Comparison of ENCODE assay signal across 29 mouse cellular contexts in genomic region chr3:103810967-103811366, GRCm38 (mm10). TPM values are rescaled to one million over a fixed set of nuclear protein-coding genes. Genes with fewer than 3 reads are reported as not detected.
DNase-seq lines count a peak whose midpoint lies in the region; ATAC-seq and TF ChIP-seq lines count a peak whose summit lies in the region.
"Had no signal": no experiment of that assay in that cellular context is flagged by ENCODE, and none has a peak within 500 bp of the region (broad histone marks: within the 10 kb centered on the region; RNA-seq: fewer than 3 reads in every experiment).

No protein-coding gene starts in this region.

- no peak overlapping the region for H3K27ac ChIP-seq in heart, embryonic 12.5 days (ENCODE audit: poor library complexity, severe bottlenecking)
- peak overlapping the region; percentile 10; the same call in 1 of the 2 replicates for H3K27ac ChIP-seq in liver, embryonic 11.5 days (ENCODE audit: low read depth, low read length)
- H3K27ac ChIP-seq in liver, embryonic 16.5 days (ENCODE audit: low read length), result peak overlapping the region; percentile 83
- H3K27ac ChIP-seq in hindbrain, postnatal 0 days, result no peak overlapping the region
- H3K27ac ChIP-seq: hindbrain, embryonic 10.5 days; hindbrain, embryonic 15.5 days; kidney, postnatal 0 days; stomach, embryonic 15.5 days had no signal

- peak; percentile 56; the same call in 1 of the 2 replicates for ATAC-seq in heart, embryonic 12.5 days (ENCODE audit: insufficient number of reproducible peaks, low FRiP score)
- ATAC-seq in erythroblast, adult 5-6 weeks (replicated peaks; ENCODE audit: low FRiP score, poor library complexity, severe bottlenecking), result peak; percentile 45
- no peak for ATAC-seq in liver, embryonic 11.5 days (replicated peaks; ENCODE audit: low FRiP score)
- ATAC-seq in liver, embryonic 16.5 days (ENCODE audit: low read depth), result peak; percentile 22; the same call in 1 of the 2 replicates
- ATAC-seq in hindbrain, postnatal 0 days, result no peak
- ATAC-seq: forebrain, embryonic 14.5 days; midbrain, embryonic 16.5 days had no signal

- intact Hi-C loops in heart, postnatal 10 days (cut with DNase I), result loop anchor here (2.0 kb wide), 1 partner anchor 72 kb away; the partner anchor contains the start of genes Gm10964 and Olfml3

- DNase-seq in heart, postnatal 10 days, result no peak
- DNase-seq in liver, embryonic 11.5 days (ENCODE audit: low spot score), result no peak
- no peak for DNase-seq in adrenal gland, adult 8-10 months
- DNase-seq in hindbrain, postnatal 0 days (ENCODE audit: low spot score), result no peak
- DNase-seq: adrenal gland, adult 2 months; cerebellum, adult 2 months; cerebellum, postnatal 36 days; embryo, embryonic 11 days; gastrocnemius, postnatal 25 days; heart, adult 2 months; kidney, adult 18-20 months; kidney, postnatal 4 days; left cerebral cortex, postnatal 4 days; lung, embryonic 14.5 days; lung, postnatal 14 days; right cerebral cortex, postnatal 25 days had no signal

- H3K4me2 ChIP-seq in heart, embryonic 12.5 days, result 0 out of 2 replicates have a peak overlapping the region, but pooled peaks have one; percentile 5
- H3K4me2 ChIP-seq in liver, embryonic 11.5 days, result peak overlapping the region; percentile 62
- peak overlapping the region; percentile 76 for H3K4me2 ChIP-seq in liver, embryonic 16.5 days (ENCODE audit: low read depth, low read length)
- no peak overlapping the region for H3K4me2 ChIP-seq in hindbrain, postnatal 0 days (ENCODE audit: low read depth, low read length)

- no peak overlapping the region for H3K4me3 ChIP-seq in heart, embryonic 12.5 days
- peak overlapping the region; percentile 80; the same call in 1 of the 2 replicates for H3K4me3 ChIP-seq in liver, embryonic 11.5 days (ENCODE audit: low read depth, low read length)
- H3K4me3 ChIP-seq in liver, embryonic 16.5 days (ENCODE audit: low read depth, low read length), result peak overlapping the region; percentile 94
- no peak overlapping the region for H3K4me3 ChIP-seq in hindbrain, postnatal 0 days (ENCODE audit: low read length)

- peaks cover 11% of the 10 kb centered on the region for H3K4me1 ChIP-seq in heart, embryonic 12.5 days (replicated peaks)
- peaks cover 9% of the 10 kb centered on the region for H3K4me1 ChIP-seq in liver, embryonic 11.5 days (replicated peaks; ENCODE audit: control insufficient read depth, insufficient read depth, low read length)
- peaks cover 30% of the 10 kb centered on the region for H3K4me1 ChIP-seq in liver, embryonic 16.5 days (ENCODE audit: control insufficient read depth, low read depth, low read length)
- H3K4me1 ChIP-seq in hindbrain, postnatal 0 days (ENCODE audit: insufficient read depth, low read length), result peaks cover 15% of the 10 kb centered on the region
- H3K4me1 ChIP-seq: stomach, embryonic 15.5 days had no signal

- WGBS in heart, embryonic 12.5 days, result 80% methylated on average over 6 of the region's 6 CpGs
- 79% methylated on average over 6 of the region's 6 CpGs for WGBS in liver, embryonic 11.5 days
- WGBS in liver, embryonic 16.5 days (ENCODE audit: insufficient replicate concordance), result 58% methylated on average over 6 of the region's 6 CpGs
- 91% methylated on average over 6 of the region's 6 CpGs for WGBS in hindbrain, postnatal 0 days

- no peaks in the 10 kb centered on the region for H3K9me3 ChIP-seq in heart, embryonic 12.5 days (replicated peaks)
- no peaks in the 10 kb centered on the region for H3K9me3 ChIP-seq in liver, embryonic 11.5 days (ENCODE audit: control insufficient read depth, low read length)
- H3K9me3 ChIP-seq in liver, embryonic 16.5 days (replicated peaks; ENCODE audit: control insufficient read depth, low read length), result no peaks in the 10 kb centered on the region
- no peaks in the 10 kb centered on the region for H3K9me3 ChIP-seq in hindbrain, postnatal 0 days (ENCODE audit: low read length)
- H3K9me3 ChIP-seq: embryonic facial prominence, embryonic 13.5 days; hindbrain, embryonic 10.5 days; hindbrain, embryonic 15.5 days; stomach, embryonic 15.5 days had no signal

- peaks cover 24% of the 10 kb centered on the region for H3K36me3 ChIP-seq in heart, embryonic 12.5 days
- H3K36me3 ChIP-seq in liver, embryonic 11.5 days (ENCODE audit: control insufficient read depth, insufficient read depth, low read length), result peaks cover 14% of the 10 kb centered on the region; the same call in 1 of the 2 replicates
- H3K36me3 ChIP-seq in liver, embryonic 16.5 days (ENCODE audit: control insufficient read depth, insufficient read depth), result peaks cover 31% of the 10 kb centered on the region
- H3K36me3 ChIP-seq in hindbrain, postnatal 0 days (ENCODE audit: insufficient read depth, low read length), result peaks cover 7% of the 10 kb centered on the region; the same call in 1 of the 2 replicates

- H3K9ac ChIP-seq in heart, embryonic 12.5 days, result no peak overlapping the region
- H3K9ac ChIP-seq in liver, embryonic 11.5 days (ENCODE audit: low read depth, low read length), result no peak overlapping the region
- H3K9ac ChIP-seq in liver, embryonic 16.5 days (ENCODE audit: low read depth, low read length), result peak overlapping the region; percentile 37; the same call in 1 of the 2 replicates
- no peak overlapping the region for H3K9ac ChIP-seq in hindbrain, postnatal 0 days (replicated peaks; ENCODE audit: low read length)
- H3K9ac ChIP-seq: stomach, embryonic 15.5 days had no signal

- no peak for TF ChIP-seq CTCF in hindbrain, postnatal 0 days (IDR thresholded peaks at IDR 0.05; ENCODE audit: low read depth)

- no peaks in the 10 kb centered on the region for H3K27me3 ChIP-seq in heart, embryonic 12.5 days (replicated peaks)
- no peaks in the 10 kb centered on the region for H3K27me3 ChIP-seq in liver, embryonic 11.5 days (replicated peaks; ENCODE audit: control insufficient read depth, insufficient read depth, low read length)
- H3K27me3 ChIP-seq in liver, embryonic 16.5 days (ENCODE audit: control insufficient read depth, insufficient read depth, low read depth, low read length), result no peaks in the 10 kb centered on the region
- no peaks in the 10 kb centered on the region for H3K27me3 ChIP-seq in hindbrain, postnatal 0 days (ENCODE audit: insufficient read depth, low read length)
- H3K27me3 ChIP-seq: embryonic facial prominence, embryonic 13.5 days; hindbrain, embryonic 15.5 days; stomach, embryonic 15.5 days had no signal

RNA-seq across cellular contexts. Expression of gene Gm43064, which starts 1.6 kb away (rescaled TPM):
- 0.12 and 0.27 TPM in 2 replicates for polyA plus RNA-seq in heart, embryonic 12.5 days (2016; fragmentation: Nextera tagmentation; extraction: Ambion mirVana)
- not detected for total RNA-seq in heart, postnatal 10 days (2021)
- total RNA-seq in erythroblast, adult 5-6 weeks (2015; ENCODE audit: low replicate concordance), result 11.5 and 30.2 TPM in 2 replicates
- total RNA-seq in erythroblast, adult 5-6 weeks (2017; ENCODE audit: low replicate concordance), result 4.9 and 28.2 TPM in 2 replicates
- 0.75 TPM in 1 of 2 replicates, not detected in the other for polyA plus RNA-seq in liver, embryonic 11.5 days (2014; fragmentation: Nextera tagmentation; extraction: Ambion mirVana)
- 0.70 and 1.1 TPM in 2 replicates for polyA plus RNA-seq in liver, embryonic 16.5 days (2015; fragmentation: Nextera tagmentation; extraction: Ambion mirVana)
- total RNA-seq in adrenal gland, adult 8-10 months (2022), result not detected
- total RNA-seq in hindbrain, postnatal 0 days (2014; rRNA removed), result 1.1 and 1.9 TPM in 2 replicates
- 0.24 TPM in 1 of 2 replicates, not detected in the other for polyA plus RNA-seq in hindbrain, postnatal 0 days (2015; fragmentation: Nextera tagmentation; extraction: Ambion mirVana)
- total RNA-seq: adrenal gland, postnatal 4 days; left cerebral cortex, postnatal 4 days; neutrophil, adult 5-6 weeks had no signal
- polyA plus RNA-seq: adrenal gland, adult 2 months; heart, adult 2 months had no signal

RNA-seq across cellular contexts. Expression of gene Ap4b1, which starts 1.6 kb away (rescaled TPM):
- 16.2 and 16.5 TPM in 2 replicates for polyA plus RNA-seq in heart, embryonic 12.5 days (2016; fragmentation: Nextera tagmentation; extraction: Ambion mirVana)
- total RNA-seq in heart, postnatal 10 days (2021), result 10 to 100 TPM; 11.5 to 14.0 TPM
- total RNA-seq in erythroblast, adult 5-6 weeks (2015; ENCODE audit: low replicate concordance), result 56.9 and 81.1 TPM in 2 replicates
- 82.4 and 103 TPM in 2 replicates for total RNA-seq in erythroblast, adult 5-6 weeks (2017; ENCODE audit: low replicate concordance)
- polyA plus RNA-seq in liver, embryonic 11.5 days (2014; fragmentation: Nextera tagmentation; extraction: Ambion mirVana), result 20.8 and 23.9 TPM in 2 replicates
- 15.2 and 15.9 TPM in 2 replicates for polyA plus RNA-seq in liver, embryonic 16.5 days (2015; fragmentation: Nextera tagmentation; extraction: Ambion mirVana)
- 10 to 100 TPM; 18.0 to 21.1 (median 20.2) TPM for total RNA-seq in adrenal gland, adult 8-10 months (2022)
- 16.1 and 25.8 TPM in 2 replicates for total RNA-seq in hindbrain, postnatal 0 days (2014; rRNA removed)
- 16.4 and 20.1 TPM in 2 replicates for polyA plus RNA-seq in hindbrain, postnatal 0 days (2015; fragmentation: Nextera tagmentation; extraction: Ambion mirVana)

RNA-seq across cellular contexts. Expression of gene Dclre1b, which starts 1.7 kb away (rescaled TPM):
- polyA plus RNA-seq in heart, embryonic 12.5 days (2016; fragmentation: Nextera tagmentation; extraction: Ambion mirVana), result 18.1 and 19.8 TPM in 2 replicates
- 10 to 100 TPM; 12.4 to 13.5 TPM for total RNA-seq in heart, postnatal 10 days (2021)
- 22.5 and 24.5 TPM in 2 replicates for total RNA-seq in erythroblast, adult 5-6 weeks (2015; ENCODE audit: low replicate concordance)
- 14.1 and 19.1 TPM in 2 replicates for total RNA-seq in erythroblast, adult 5-6 weeks (2017; ENCODE audit: low replicate concordance)
- 35.1 and 36.8 TPM in 2 replicates for polyA plus RNA-seq in liver, embryonic 11.5 days (2014; fragmentation: Nextera tagmentation; extraction: Ambion mirVana)
- 24.1 and 28.5 TPM in 2 replicates for polyA plus RNA-seq in liver, embryonic 16.5 days (2015; fragmentation: Nextera tagmentation; extraction: Ambion mirVana)
- total RNA-seq in adrenal gland, adult 8-10 months (2022), result 10 to 100 TPM; 11.2 to 14.7 (median 14.1) TPM
- total RNA-seq in hindbrain, postnatal 0 days (2014; rRNA removed), result 3.0 and 7.9 TPM in 2 replicates
- polyA plus RNA-seq in hindbrain, postnatal 0 days (2015; fragmentation: Nextera tagmentation; extraction: Ambion mirVana), result 15.4 and 19.1 TPM in 2 replicates

RNA-seq across cellular contexts. Expression of gene Hipk1, which starts 19.6 kb away (rescaled TPM):
- polyA plus RNA-seq in heart, embryonic 12.5 days (2016; fragmentation: Nextera tagmentation; extraction: Ambion mirVana), result 13.5 and 14.9 TPM in 2 replicates
- total RNA-seq in heart, postnatal 10 days (2021), result 100 to 1,000 TPM; 102 to 117 TPM
- 491 and 663 TPM in 2 replicates for total RNA-seq in erythroblast, adult 5-6 weeks (2015; ENCODE audit: low replicate concordance)
- total RNA-seq in erythroblast, adult 5-6 weeks (2017; ENCODE audit: low replicate concordance), result 744 and 752 TPM in 2 replicates
- 15.5 and 15.7 TPM in 2 replicates for polyA plus RNA-seq in liver, embryonic 11.5 days (2014; fragmentation: Nextera tagmentation; extraction: Ambion mirVana)
- 15.3 and 16.4 TPM in 2 replicates for polyA plus RNA-seq in liver, embryonic 16.5 days (2015; fragmentation: Nextera tagmentation; extraction: Ambion mirVana)
- 100 to 1,000 TPM; 103 to 160 (median 130) TPM for total RNA-seq in adrenal gland, adult 8-10 months (2022)
- total RNA-seq in hindbrain, postnatal 0 days (2014; rRNA removed), result 52.6 and 59.3 TPM in 2 replicates
- 8.1 and 8.4 TPM in 2 replicates for polyA plus RNA-seq in hindbrain, postnatal 0 days (2015; fragmentation: Nextera tagmentation; extraction: Ambion mirVana)

RNA-seq across cellular contexts. Expression of gene Bcl2l15, which starts 21.4 kb away (rescaled TPM):
- polyA plus RNA-seq in heart, embryonic 12.5 days (2016; fragmentation: Nextera tagmentation; extraction: Ambion mirVana), result 0.10 and 0.32 TPM in 2 replicates
- under 1 TPM in 1 of 2 experiments, not detected in 1; 0.32 TPM for total RNA-seq in heart, postnatal 10 days (2021)
- 26.8 and 28.8 TPM in 2 replicates for total RNA-seq in erythroblast, adult 5-6 weeks (2015; ENCODE audit: low replicate concordance)
- 38.9 and 50.0 TPM in 2 replicates for total RNA-seq in erythroblast, adult 5-6 weeks (2017; ENCODE audit: low replicate concordance)
- 0.63 and 1.2 TPM in 2 replicates for polyA plus RNA-seq in liver, embryonic 11.5 days (2014; fragmentation: Nextera tagmentation; extraction: Ambion mirVana)
- polyA plus RNA-seq in liver, embryonic 16.5 days (2015; fragmentation: Nextera tagmentation; extraction: Ambion mirVana), result 1.5 and 1.7 TPM in 2 replicates
- total RNA-seq in adrenal gland, adult 8-10 months (2022), result under 1 TPM in 3 of 4 experiments, not detected in 1; 0.24 to 0.49 (median 0.38) TPM
- not detected in 2 replicates for total RNA-seq in hindbrain, postnatal 0 days (2014; rRNA removed)
- 0.20 and 0.67 TPM in 2 replicates for polyA plus RNA-seq in hindbrain, postnatal 0 days (2015; fragmentation: Nextera tagmentation; extraction: Ambion mirVana)
- total RNA-seq: adrenal gland, adult 2 months; heart, adult 2 months had no signal
- polyA plus RNA-seq: adrenal gland, adult 2 months; forebrain, embryonic 14.5 days; heart, adult 2 months; hindbrain, embryonic 10.5 days; lung, embryonic 14.5 days; neural tube, embryonic 11.5 days had no signal

Comparison
In these comparisons a context has a peak if more than half of its experiments do, and no peak if none do; other contexts are left out.
1. ATAC-seq: peak in heart, embryonic 12.5 days (single experiment), erythroblast, adult 5-6 weeks (single experiment) and liver, embryonic 16.5 days (single experiment); none in liver, embryonic 11.5 days (single experiment) and hindbrain, postnatal 0 days (single experiment).
2. H3K27ac ChIP-seq: peak in liver, embryonic 11.5 days (single experiment) and liver, embryonic 16.5 days (single experiment); none in heart, embryonic 12.5 days (single experiment) and hindbrain, postnatal 0 days (single experiment).
3. H3K4me3 ChIP-seq: peak in liver, embryonic 11.5 days (single experiment) and liver, embryonic 16.5 days (single experiment); none in heart, embryonic 12.5 days (single experiment) and hindbrain, postnatal 0 days (single experiment).